Mouse (Mus musculus): Measurements from ENCODE around the gene Psors1c2.

DNA sequence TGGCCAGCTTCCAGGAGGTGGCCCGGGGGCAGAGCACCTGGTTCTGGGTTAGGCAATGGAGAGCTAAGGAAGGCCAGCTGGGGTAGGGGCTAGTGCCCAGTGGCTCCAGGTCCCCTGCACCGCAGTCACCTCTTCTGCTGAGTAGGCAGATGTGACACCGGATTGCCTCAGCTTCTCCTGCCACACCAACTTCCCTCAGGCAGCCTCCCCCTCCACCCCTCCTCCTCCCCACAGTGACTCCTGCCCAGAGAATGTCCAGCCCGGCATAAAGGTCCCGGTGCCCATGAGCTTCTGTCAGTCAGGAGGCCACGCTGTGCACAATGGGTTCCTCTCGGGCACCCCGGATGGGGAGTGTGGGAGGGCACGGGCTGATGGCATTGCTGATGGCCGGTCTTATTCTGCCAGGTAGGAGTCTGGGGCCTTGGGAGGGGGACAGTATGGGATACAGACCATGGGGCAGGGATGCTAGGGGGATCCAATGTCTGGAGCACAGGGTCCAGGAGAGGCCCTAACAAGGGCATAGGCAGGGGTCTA is 18.9 kb downstream of the Psors1c2 start, which contains the start of gene Cdsn:
- TF ChIP-seq CTCF (IDR thresholded peaks at IDR 0.05; ENCODE audit: low read depth), result no peak
- no peak for TF ChIP-seq EP300 (IDR thresholded peaks at IDR 0.05; ENCODE audit: low read depth)

Data from liver, postnatal 0 days (tissue).